Comparison of ENCODE assay signal across 9 mouse cellular contexts in genomic region chr6:136792884-136793758, GRCm38 (mm10). TPM values are rescaled to one million over a fixed set of nuclear protein-coding genes. Genes with fewer than 3 reads are reported as not detected.
DNase-seq lines count a peak whose midpoint lies in the region; ATAC-seq and TF ChIP-seq lines count a peak whose summit lies in the region.
"Had no signal": no experiment of that assay in that cellular context is flagged by ENCODE, and none has a peak within 500 bp of the region (broad histone marks: within the 10 kb centered on the region; RNA-seq: fewer than 3 reads in every experiment).

No protein-coding gene starts in this region.

- H3K4me2 ChIP-seq in kidney, embryonic 16.5 days (replicated peaks; ENCODE audit: low read depth, low read length): peak overlapping the region; percentile 93
- H3K4me2 ChIP-seq in embryonic facial prominence, embryonic 14.5 days (ENCODE audit: low read depth, low read length): peak overlapping the region; percentile 86
- H3K4me2 ChIP-seq in intestine, postnatal 0 days (replicated peaks; ENCODE audit: low read depth): peak overlapping the region; percentile 80
- H3K4me2 ChIP-seq in neural tube, embryonic 12.5 days (replicated peaks): peak overlapping the region; percentile 75

- no peaks in the 10 kb centered on the region for H3K27me3 ChIP-seq in kidney, embryonic 16.5 days (ENCODE audit: insufficient read depth, low read length)
- H3K27me3 ChIP-seq in kidney, adult 2 months (replicated peaks; ENCODE audit: control insufficient read depth, insufficient read depth, low read length): no peaks in the 10 kb centered on the region
- peaks cover 14% of the 10 kb centered on the region; the same call in 1 of the 2 replicates for H3K27me3 ChIP-seq in embryonic facial prominence, embryonic 14.5 days (replicated peaks; ENCODE audit: control insufficient read depth, insufficient read depth, low read length)
- H3K27me3 ChIP-seq in intestine, postnatal 0 days (replicated peaks; ENCODE audit: control insufficient read depth, insufficient read depth, low read length): no peaks in the 10 kb centered on the region
- H3K27me3 ChIP-seq in neural tube, embryonic 12.5 days (replicated peaks): no peaks in the 10 kb centered on the region; the same call in 1 of the 2 replicates

- no peak for DNase-seq in kidney, adult 2 months
- no peak for DNase-seq in embryonic facial prominence, embryonic 14.5 days (ENCODE audit: low spot score)
- no peak for DNase-seq in testis, postnatal 14 days (ENCODE audit: low spot score)
- DNase-seq in gastrocnemius, adult 18-20 months (ENCODE audit: low spot score): no peak

- WGBS in kidney, embryonic 16.5 days: 25% methylated on average over 16 of the region's 16 CpGs
- 52% methylated on average over 16 of the region's 16 CpGs for WGBS in kidney, adult 2 months
- 24% methylated on average over 16 of the region's 16 CpGs for WGBS in embryonic facial prominence, embryonic 14.5 days
- WGBS in intestine, postnatal 0 days: 36% methylated on average over 16 of the region's 16 CpGs
- WGBS in neural tube, embryonic 12.5 days: 23% methylated on average over 16 of the region's 16 CpGs

- H3K9ac ChIP-seq in kidney, embryonic 16.5 days (replicated peaks; ENCODE audit: low read length): peak overlapping the region; percentile 63
- H3K9ac ChIP-seq in embryonic facial prominence, embryonic 14.5 days (ENCODE audit: low read depth, low read length): peak overlapping the region; percentile 64
- peak overlapping the region; percentile 26; the same call in 1 of the 2 replicates for H3K9ac ChIP-seq in intestine, postnatal 0 days (ENCODE audit: low read depth, low read length)
- no peak overlapping the region; the same call in 1 of the 2 replicates for H3K9ac ChIP-seq in neural tube, embryonic 12.5 days

- H3K4me1 ChIP-seq in kidney, embryonic 16.5 days (ENCODE audit: insufficient read depth, low read length): peaks cover 16% of the 10 kb centered on the region
- H3K4me1 ChIP-seq in kidney, adult 2 months (ENCODE audit: control insufficient read depth, insufficient read depth, low read length): no peaks in the 10 kb centered on the region
- H3K4me1 ChIP-seq in embryonic facial prominence, embryonic 14.5 days (ENCODE audit: control insufficient read depth, insufficient read depth, low read length): peaks cover 9% of the 10 kb centered on the region
- 0 out of 2 replicates have a peak, but pooled peaks cover 3% of the 10 kb centered on the region for H3K4me1 ChIP-seq in intestine, postnatal 0 days (replicated peaks; ENCODE audit: control insufficient read depth, insufficient read depth, low read length)
- H3K4me1 ChIP-seq in neural tube, embryonic 12.5 days: peaks cover 16% of the 10 kb centered on the region; the same call in 1 of the 2 replicates

- ATAC-seq in kidney, embryonic 16.5 days (ENCODE audit: low FRiP score, low TSS enrichment): no peak
- no peak for ATAC-seq in embryonic facial prominence, embryonic 14.5 days (ENCODE audit: low read depth)
- ATAC-seq in intestine, postnatal 0 days: 0 out of 2 replicates have a peak, but pooled peaks have one; percentile 12
- no peak for ATAC-seq in neural tube, embryonic 12.5 days (ENCODE audit: low FRiP score, low read depth)
- ATAC-seq in erythroblast, adult 5-6 weeks (replicated peaks; ENCODE audit: low FRiP score, poor library complexity, severe bottlenecking): no peak

- TF ChIP-seq CTCF in kidney, adult 2 months (conservative IDR thresholded peaks at IDR 0.05; ENCODE audit: insufficient read depth, insufficient read length, low read depth, low read length): no peak
- TF ChIP-seq CTCF in intestine, postnatal 0 days (IDR thresholded peaks at IDR 0.05; ENCODE audit: low read depth): no peak

- H3K9me3 ChIP-seq in kidney, embryonic 16.5 days (ENCODE audit: low read length): no peaks in the 10 kb centered on the region
- H3K9me3 ChIP-seq in embryonic facial prominence, embryonic 14.5 days (ENCODE audit: control insufficient read depth, low read length): no peaks in the 10 kb centered on the region
- no peaks in the 10 kb centered on the region for H3K9me3 ChIP-seq in intestine, postnatal 0 days (ENCODE audit: control insufficient read depth)
- no peaks in the 10 kb centered on the region for H3K9me3 ChIP-seq in neural tube, embryonic 12.5 days

- H3K4me3 ChIP-seq in kidney, embryonic 16.5 days (ENCODE audit: low read length): peak overlapping the region; percentile 52
- no peak overlapping the region for H3K4me3 ChIP-seq in kidney, adult 2 months (ENCODE audit: insufficient read depth, low read depth, low read length)
- peak overlapping the region; percentile 39 for H3K4me3 ChIP-seq in embryonic facial prominence, embryonic 14.5 days (ENCODE audit: low read depth, low read length)
- peak overlapping the region; percentile 40 for H3K4me3 ChIP-seq in intestine, postnatal 0 days (ENCODE audit: low read depth, low read length)
- peak overlapping the region; percentile 30 for H3K4me3 ChIP-seq in neural tube, embryonic 12.5 days

- no peak overlapping the region for H3K27ac ChIP-seq in kidney, embryonic 16.5 days (ENCODE audit: low read length)
- no peak overlapping the region for H3K27ac ChIP-seq in kidney, adult 2 months (ENCODE audit: insufficient read depth, low read depth, low read length)
- no peak overlapping the region for H3K27ac ChIP-seq in embryonic facial prominence, embryonic 14.5 days (replicated peaks; ENCODE audit: low read depth, low read length)
- H3K27ac ChIP-seq in intestine, postnatal 0 days (ENCODE audit: low read depth, low read length): no peak overlapping the region
- no peak overlapping the region for H3K27ac ChIP-seq in neural tube, embryonic 12.5 days
- H3K27ac ChIP-seq: macrophage had no signal

- H3K36me3 ChIP-seq in kidney, embryonic 16.5 days (ENCODE audit: insufficient read depth, low read length): no peaks in the 10 kb centered on the region
- no peaks in the 10 kb centered on the region for H3K36me3 ChIP-seq in kidney, adult 2 months (ENCODE audit: control insufficient read depth, insufficient read depth, low read length)
- no peaks in the 10 kb centered on the region for H3K36me3 ChIP-seq in embryonic facial prominence, embryonic 14.5 days (ENCODE audit: control insufficient read depth, insufficient read depth, low read length)
- H3K36me3 ChIP-seq in intestine, postnatal 0 days (ENCODE audit: control insufficient read depth, insufficient read depth): no peaks in the 10 kb centered on the region
- no peaks in the 10 kb centered on the region for H3K36me3 ChIP-seq in neural tube, embryonic 12.5 days

- TF ChIP-seq POLR2A in kidney, adult 2 months (IDR thresholded peaks at IDR 0.05; ENCODE audit: low read depth, low read length): no peak

RNA-seq across cellular contexts. Expression of gene Hist4h4, which starts 11.1 kb away (rescaled TPM):
- polyA plus RNA-seq in kidney, embryonic 16.5 days (2015; fragmentation: Nextera tagmentation; extraction: Ambion mirVana): 0.55 and 0.81 TPM in 2 replicates
- 0.74 and 1.1 TPM in 2 replicates for polyA plus RNA-seq in kidney, adult 2 months (2012; rRNA removed)
- polyA plus RNA-seq in embryonic facial prominence, embryonic 14.5 days (2014; fragmentation: Nextera tagmentation; extraction: Ambion mirVana): 0.64 and 1.1 TPM in 2 replicates
- polyA plus RNA-seq in intestine, postnatal 0 days (2015; fragmentation: Nextera tagmentation; extraction: Ambion mirVana): 0.46 and 0.76 TPM in 2 replicates
- polyA plus RNA-seq in neural tube, embryonic 12.5 days (2016; fragmentation: Nextera tagmentation; extraction: Ambion mirVana): 0.45 and 0.67 TPM in 2 replicates
- 12.3 and 17.7 TPM in 2 replicates for total RNA-seq in erythroblast, adult 5-6 weeks (2015; ENCODE audit: low replicate concordance)
- total RNA-seq in erythroblast, adult 5-6 weeks (2017; ENCODE audit: low replicate concordance): 29.4 and 32.5 TPM in 2 replicates
- 1 to 10 TPM; 3.7 to 4.9 TPM for total RNA-seq in gastrocnemius, adult 18-20 months (2021)
- polyA plus RNA-seq: macrophage had no signal

RNA-seq across cellular contexts. Expression of gene Gucy2c, which starts 11.6 kb away (rescaled TPM):
- polyA plus RNA-seq in kidney, embryonic 16.5 days (2015; fragmentation: Nextera tagmentation; extraction: Ambion mirVana): 0.06 and 0.11 TPM in 2 replicates
- 0.01 and 0.02 TPM in 2 replicates for polyA plus RNA-seq in kidney, adult 2 months (2012; rRNA removed)
- polyA plus RNA-seq in embryonic facial prominence, embryonic 14.5 days (2014; fragmentation: Nextera tagmentation; extraction: Ambion mirVana): 0.13 and 0.15 TPM in 2 replicates
- polyA plus RNA-seq in intestine, postnatal 0 days (2015; fragmentation: Nextera tagmentation; extraction: Ambion mirVana): 78.4 and 90.9 TPM in 2 replicates
- 0.20 and 0.41 TPM in 2 replicates for polyA plus RNA-seq in neural tube, embryonic 12.5 days (2016; fragmentation: Nextera tagmentation; extraction: Ambion mirVana)
- total RNA-seq in erythroblast, adult 5-6 weeks (2015; ENCODE audit: low replicate concordance): not detected in 2 replicates
- not detected in 2 replicates for total RNA-seq in erythroblast, adult 5-6 weeks (2017; ENCODE audit: low replicate concordance)
- total RNA-seq in gastrocnemius, adult 18-20 months (2021): not detected
- polyA plus RNA-seq: macrophage had no signal

RNA-seq across cellular contexts. Expression of gene H2afj, which starts 14.9 kb away (rescaled TPM):
- polyA plus RNA-seq in kidney, embryonic 16.5 days (2015; fragmentation: Nextera tagmentation; extraction: Ambion mirVana): 104 and 115 TPM in 2 replicates
- polyA plus RNA-seq in kidney, adult 2 months (2012; rRNA removed): 262 and 431 TPM in 2 replicates
- 93.2 and 98.2 TPM in 2 replicates for polyA plus RNA-seq in embryonic facial prominence, embryonic 14.5 days (2014; fragmentation: Nextera tagmentation; extraction: Ambion mirVana)
- 231 and 241 TPM in 2 replicates for polyA plus RNA-seq in intestine, postnatal 0 days (2015; fragmentation: Nextera tagmentation; extraction: Ambion mirVana)
- 123 and 127 TPM in 2 replicates for polyA plus RNA-seq in neural tube, embryonic 12.5 days (2016; fragmentation: Nextera tagmentation; extraction: Ambion mirVana)
- total RNA-seq in erythroblast, adult 5-6 weeks (2015; ENCODE audit: low replicate concordance): 20.9 and 21.9 TPM in 2 replicates
- 26.2 and 40.1 TPM in 2 replicates for total RNA-seq in erythroblast, adult 5-6 weeks (2017; ENCODE audit: low replicate concordance)
- 10 to 100 TPM; 15.3 to 15.4 TPM for total RNA-seq in gastrocnemius, adult 18-20 months (2021)

RNA-seq across cellular contexts. Expression of gene BC049715, which starts 34.3 kb away (rescaled TPM):
- 1.6 and 1.9 TPM in 2 replicates for polyA plus RNA-seq in kidney, embryonic 16.5 days (2015; fragmentation: Nextera tagmentation; extraction: Ambion mirVana)
- polyA plus RNA-seq in kidney, adult 2 months (2012; rRNA removed): 0.99 and 1.3 TPM in 2 replicates
- polyA plus RNA-seq in embryonic facial prominence, embryonic 14.5 days (2014; fragmentation: Nextera tagmentation; extraction: Ambion mirVana): 1.1 and 1.7 TPM in 2 replicates
- polyA plus RNA-seq in intestine, postnatal 0 days (2015; fragmentation: Nextera tagmentation; extraction: Ambion mirVana): 0.47 and 1.8 TPM in 2 replicates
- 1.1 and 3.7 TPM in 2 replicates for polyA plus RNA-seq in neural tube, embryonic 12.5 days (2016; fragmentation: Nextera tagmentation; extraction: Ambion mirVana)
- 0.38 TPM in 1 of 2 replicates, not detected in the other for total RNA-seq in erythroblast, adult 5-6 weeks (2015; ENCODE audit: low replicate concordance)
- total RNA-seq in erythroblast, adult 5-6 weeks (2017; ENCODE audit: low replicate concordance): 0.34 and 5.3 TPM in 2 replicates
- under 1 TPM in 1 of 2 experiments, not detected in 1; 0.05 TPM for total RNA-seq in gastrocnemius, adult 18-20 months (2021)

RNA-seq across cellular contexts. Expression of gene Wbp11, which starts 34.9 kb away (rescaled TPM):
- polyA plus RNA-seq in kidney, embryonic 16.5 days (2015; fragmentation: Nextera tagmentation; extraction: Ambion mirVana): 110 and 122 TPM in 2 replicates
- 28.3 and 28.6 TPM in 2 replicates for polyA plus RNA-seq in kidney, adult 2 months (2012; rRNA removed)
- polyA plus RNA-seq in embryonic facial prominence, embryonic 14.5 days (2014; fragmentation: Nextera tagmentation; extraction: Ambion mirVana): 94.3 and 94.7 TPM in 2 replicates
- polyA plus RNA-seq in intestine, postnatal 0 days (2015; fragmentation: Nextera tagmentation; extraction: Ambion mirVana): 41.4 and 45.2 TPM in 2 replicates
- 113 and 115 TPM in 2 replicates for polyA plus RNA-seq in neural tube, embryonic 12.5 days (2016; fragmentation: Nextera tagmentation; extraction: Ambion mirVana)
- total RNA-seq in erythroblast, adult 5-6 weeks (2015; ENCODE audit: low replicate concordance): 34.2 and 38.2 TPM in 2 replicates
- total RNA-seq in erythroblast, adult 5-6 weeks (2017; ENCODE audit: low replicate concordance): 25.8 and 55.0 TPM in 2 replicates
- total RNA-seq in gastrocnemius, adult 18-20 months (2021): 10 to 100 TPM; 52.4 to 52.7 TPM

Comparison
In these comparisons a context has a peak if more than half of its experiments do, and no peak if none do; other contexts are left out.
1. RNA of gene Gucy2c, which starts 11.6 kb away (polyA plus RNA-seq): 78.4 to 90.9 TPM in intestine, postnatal 0 days; 0.20 to 0.41 TPM in neural tube, embryonic 12.5 days, 0.13 to 0.15 TPM in embryonic facial prominence, embryonic 14.5 days, 0.06 to 0.11 TPM in kidney, embryonic 16.5 days and 0.01 to 0.02 TPM in kidney, adult 2 months; every median in the first group is over 10 times any median in the second.
2. Peak in every context shown above with its lines, with median percentiles within 50 percentile points of each other: H3K4me2 ChIP-seq.